Mouse (Mus musculus) heart, postnatal 10 days (tissue): Measurements from ENCODE around the gene Cux2. TPM values are rescaled to one million over a fixed set of nuclear protein-coding genes. Genes with fewer than 3 reads are reported as not detected.

ENCODE experiments used
- DNase-seq, 2 experiments: peaks; one replicate each; pipeline ENCODE4 v3.0.0; 2021
- intact Hi-C: fragments of 180-260 bp; cut with DNase I; formaldehyde crosslinking; loops from one replicate; pipeline ENCODE4 v1.15.1; 2025
- total RNA-seq, 2 experiments: library from RNA; stranded (reverse); gene quantifications; 2 replicates each; pipeline ENCODE4 v1.2.3; 2021

Cux2 gene
- total RNA-seq, 2 experiments from 2014 or later, result 13.1 to 17.5 TPM

DNA sequence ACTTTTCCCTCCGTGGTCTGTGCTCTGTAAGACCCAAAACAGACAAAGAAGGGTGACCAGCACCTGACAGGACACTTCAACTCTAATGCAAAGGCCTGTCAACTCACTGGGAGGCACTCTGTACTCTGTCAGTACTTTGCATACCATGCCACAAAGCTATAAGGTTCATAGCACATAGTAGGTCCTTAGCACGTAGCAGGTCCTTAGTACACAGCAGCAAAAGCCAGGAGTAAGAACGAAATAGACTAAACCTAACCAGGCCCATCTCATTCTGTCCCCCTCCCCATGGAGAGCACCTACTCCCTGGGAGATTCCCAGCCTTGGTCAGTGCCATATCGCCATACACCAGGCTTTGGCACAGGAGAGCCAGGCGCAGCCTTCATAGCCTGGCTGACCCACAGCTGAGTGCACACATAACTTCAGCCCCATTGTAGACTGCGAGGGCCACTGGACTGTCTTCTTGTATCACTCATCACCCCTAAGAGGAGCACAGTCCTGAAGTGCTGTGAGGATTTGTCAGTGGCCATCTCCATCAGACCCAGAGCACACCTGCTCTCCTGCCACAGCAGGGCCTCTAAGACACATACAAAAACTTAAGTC is 218.8 kb downstream of the Cux2 start:
- intact Hi-C loops, result no loop called here
- DNase-seq, result no peak

DNA sequence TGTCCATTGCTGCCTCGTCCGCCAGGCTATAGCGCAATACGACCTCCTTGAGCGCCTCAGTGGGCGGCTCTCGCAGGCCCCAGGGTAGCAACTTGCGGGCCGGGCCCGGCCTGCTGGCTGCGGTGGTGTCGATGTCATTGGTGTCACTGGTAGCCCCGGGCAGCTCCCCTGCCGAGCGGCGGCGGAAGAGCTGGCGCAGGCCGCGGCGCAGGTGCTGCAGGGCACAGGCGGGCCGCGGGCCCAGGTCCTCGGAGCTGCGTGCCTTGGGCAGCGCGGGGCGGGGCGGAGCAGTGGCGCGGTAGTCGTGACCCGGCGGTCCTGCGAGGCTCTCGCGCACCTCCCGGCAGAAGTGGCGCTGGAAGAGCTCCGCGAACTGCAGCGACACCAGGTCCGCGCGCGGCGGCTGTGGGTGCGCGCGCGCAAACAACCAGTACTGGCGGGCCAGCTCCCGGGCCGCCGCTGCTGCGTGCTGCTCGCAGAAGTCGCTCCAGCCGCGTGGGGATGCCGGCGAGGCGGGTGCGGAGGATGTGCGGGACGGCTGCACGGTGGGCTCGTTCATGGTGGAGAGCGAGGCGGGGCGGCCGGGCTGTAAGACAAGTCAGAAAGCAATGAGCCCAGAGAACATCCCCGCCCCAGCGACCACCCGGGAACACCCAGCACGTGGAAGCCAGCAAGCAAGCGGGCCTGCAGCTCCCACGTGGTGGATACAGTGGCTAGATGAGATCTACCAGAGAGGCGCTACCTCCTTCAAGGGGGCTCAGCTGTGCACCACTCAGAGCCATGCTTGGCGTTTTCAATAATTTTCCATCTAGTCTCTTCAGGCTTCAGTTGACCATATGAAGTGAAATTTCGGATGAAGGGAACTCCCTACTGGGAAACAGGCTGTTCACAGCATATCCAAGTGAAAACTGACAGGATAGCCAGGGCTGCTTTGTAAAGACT is 221.1 kb downstream of the Cux2 start:
- intact Hi-C loops, result no loop called here
- no peak for DNase-seq

GRCm38 (mm10) chr5:121827876-121828275 is 222.0 kb downstream of the Cux2 start:
- intact Hi-C loops, result no loop called here

GRCm38 (mm10) chr5:121825606-121826005 is 224.3 kb downstream of the Cux2 start:
- DNase-seq, result no peak
- intact Hi-C loops, result no loop called here

More at GRCm38 (mm10) chr5:121827876-121828275, 222.0 kb downstream of the Cux2 start:
- DNase-seq, result no peak

DNA sequence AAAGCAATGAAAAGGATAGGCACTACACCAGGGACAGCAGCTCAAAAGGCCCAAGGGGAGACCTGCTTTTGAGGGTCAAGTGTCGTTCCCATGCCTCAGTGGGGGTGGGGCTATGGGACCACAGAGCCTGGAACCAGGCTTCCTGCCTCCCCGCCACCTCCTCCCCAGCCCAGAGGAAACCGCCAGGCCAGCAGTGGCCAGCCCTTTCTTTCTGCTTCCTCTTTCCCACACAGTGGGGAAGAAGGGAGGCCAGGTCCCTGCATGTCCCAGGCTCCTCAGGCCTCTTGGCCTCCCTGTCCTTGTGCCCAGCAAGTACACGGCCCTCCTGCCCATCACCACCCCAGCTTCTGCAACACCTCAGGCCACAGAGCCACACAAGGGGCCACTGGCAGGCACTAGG is 225.8 kb downstream of the Cux2 start:
- peak; percentile 61 to 62 for DNase-seq
- intact Hi-C loops, result no loop called here

- intact Hi-C loops, result no loop called here
- no peak for DNase-seq
Observed at GRCm38 (mm10) chr5:121823668-121824067, 226.2 kb downstream of the Cux2 start.

GRCm38 (mm10) chr5:121822786-121823505 is 227.0 kb downstream of the Cux2 start:
- intact Hi-C loops, result no loop called here
- DNase-seq, result peak in 1 of 2 experiments; percentile 17

GRCm38 (mm10) chr5:121821552-121821951 is 228.3 kb downstream of the Cux2 start:
- DNase-seq, result peak in 1 of 2 experiments; percentile 19
- intact Hi-C loops, result no loop called here

DNA sequence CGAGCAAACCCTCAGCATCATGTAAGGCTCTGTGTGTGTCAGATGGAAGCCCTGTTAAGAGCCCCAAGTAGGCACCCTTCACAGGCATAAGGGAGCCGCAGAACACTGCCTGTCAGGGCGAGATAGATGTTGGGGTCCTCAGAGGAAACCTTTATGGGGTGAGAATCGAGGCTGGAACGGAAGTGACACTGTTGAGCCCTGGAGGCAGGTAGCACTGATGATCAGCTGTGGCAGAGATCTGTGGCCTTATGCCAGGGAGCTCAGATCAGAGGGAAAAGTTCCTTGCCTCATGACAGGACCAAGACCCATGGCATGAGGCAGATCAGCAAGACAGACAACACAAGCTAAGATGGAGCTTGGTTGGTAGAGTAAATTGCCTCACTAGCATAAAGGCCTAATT is 228.8 kb downstream of the Cux2 start:
- intact Hi-C loops, result no loop called here
- DNase-seq, result peak in 1 of 2 experiments; percentile 10

GRCm38 (mm10) chr5:121820657-121821056 is 229.2 kb downstream of the Cux2 start:
- peak in 1 of 2 experiments; percentile 8 for DNase-seq
- intact Hi-C loops, result no loop called here

GRCm38 (mm10) chr5:121820161-121820560 is 229.7 kb downstream of the Cux2 start:
- DNase-seq, result peak in 1 of 2 experiments; percentile 13
- intact Hi-C loops, result no loop called here

- no peak for DNase-seq
- intact Hi-C loops, result no loop called here
Observed at GRCm38 (mm10) chr5:121819559-121819958, 230.3 kb downstream of the Cux2 start.

DNA sequence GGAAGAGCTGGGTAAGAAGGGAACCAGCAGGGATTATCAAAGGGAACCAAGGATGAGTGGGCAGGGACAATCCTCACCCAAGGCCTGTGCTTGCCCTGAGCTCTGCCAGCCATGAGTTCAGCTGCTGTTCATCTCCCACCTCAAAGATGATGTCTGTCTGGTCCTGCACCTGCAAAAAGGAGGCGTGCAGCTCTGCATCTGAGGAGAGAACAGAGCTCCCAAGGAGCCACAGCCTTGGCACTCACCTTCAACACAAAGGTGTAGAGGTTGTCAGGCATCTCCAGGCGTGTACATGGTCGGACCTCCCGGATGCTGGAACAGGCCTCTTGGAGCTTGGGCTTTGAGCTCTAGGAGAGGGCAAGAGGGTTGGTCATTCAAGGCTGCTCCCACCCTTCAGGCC is 231.0 kb downstream of the Cux2 start:
- intact Hi-C loops, result no loop called here
- DNase-seq, result no peak

DNA sequence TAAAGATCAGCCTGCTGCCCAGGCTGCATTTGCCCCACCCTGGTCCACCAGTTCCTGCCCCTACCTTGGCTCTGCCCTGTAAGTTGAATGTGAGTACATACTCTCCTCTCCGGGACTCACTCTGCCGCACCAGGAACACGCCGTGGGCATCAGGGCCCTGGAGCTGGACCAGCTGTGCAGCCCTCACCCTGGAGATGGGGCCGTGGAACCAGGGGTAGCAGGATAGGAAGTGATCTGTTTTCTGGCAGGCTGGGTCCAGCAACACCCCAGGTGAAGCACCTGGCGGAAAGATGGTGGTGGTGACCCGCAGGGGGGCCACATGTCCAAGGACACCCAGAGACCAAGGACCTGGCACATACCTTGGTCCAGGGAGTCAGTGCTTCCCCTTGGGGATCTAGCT is 231.5 kb downstream of the Cux2 start:
- DNase-seq, result peak in 1 of 2 experiments; percentile 7
- intact Hi-C loops, result no loop called here

GRCm38 (mm10) chr5:121817551-121817950 is 232.4 kb downstream of the Cux2 start:
- no peak for DNase-seq
- intact Hi-C loops, result no loop called here

DNA sequence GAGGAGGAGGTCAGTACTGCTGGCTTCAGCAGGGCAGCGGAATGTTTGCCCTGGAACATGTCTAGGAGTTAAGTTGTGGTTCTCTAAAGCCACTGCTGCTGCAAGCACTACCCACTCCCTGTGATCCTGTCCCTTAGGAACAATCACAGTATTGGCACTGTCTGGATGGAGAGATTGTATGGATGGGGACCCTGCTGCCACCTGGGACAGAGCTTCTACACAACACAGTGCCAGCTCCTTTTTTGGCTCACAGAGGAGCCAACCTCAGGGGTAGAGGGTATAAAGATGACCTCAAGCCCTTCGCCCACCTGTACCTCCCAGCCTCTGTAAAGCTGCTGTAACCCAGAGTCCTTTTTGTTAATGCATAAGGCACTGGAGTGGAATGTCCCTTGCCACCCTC is 233.3 kb downstream of the Cux2 start:
- intact Hi-C loops, result no loop called here

DNA sequence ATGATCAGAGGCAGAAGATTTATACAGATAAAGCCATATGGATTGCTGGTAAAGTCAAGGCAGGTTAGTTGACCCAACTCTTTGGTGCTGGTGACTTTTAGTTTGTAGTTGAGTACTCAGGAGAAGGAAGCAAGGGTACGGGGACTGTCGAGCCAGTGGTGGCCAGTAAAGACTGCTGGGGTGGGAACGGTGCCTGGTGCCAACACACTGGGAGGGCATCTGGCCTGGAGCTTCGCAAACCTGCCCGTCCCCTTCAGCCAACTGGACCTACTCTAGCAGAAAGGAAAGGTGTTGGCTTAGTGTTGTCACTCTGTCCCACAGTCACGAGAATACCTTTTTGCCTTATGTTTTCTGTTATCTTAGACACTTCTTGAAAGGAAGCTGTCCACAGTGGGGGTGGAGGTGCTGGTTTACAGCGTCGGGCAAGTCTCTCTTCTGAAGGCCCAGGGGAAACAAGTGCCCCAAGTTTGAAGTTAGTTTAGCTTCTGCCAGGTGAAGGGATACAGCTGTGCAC is 234.0 kb downstream of the Cux2 start:
- no peak for DNase-seq
- intact Hi-C loops, result loop anchor here (2.0 kb wide), 1 partner anchor 27 kb away; no protein-coding TSS in a partner anchor

More for the DNA sequence above, 233.3 kb downstream of the Cux2 start:
- no peak for DNase-seq

DNA sequence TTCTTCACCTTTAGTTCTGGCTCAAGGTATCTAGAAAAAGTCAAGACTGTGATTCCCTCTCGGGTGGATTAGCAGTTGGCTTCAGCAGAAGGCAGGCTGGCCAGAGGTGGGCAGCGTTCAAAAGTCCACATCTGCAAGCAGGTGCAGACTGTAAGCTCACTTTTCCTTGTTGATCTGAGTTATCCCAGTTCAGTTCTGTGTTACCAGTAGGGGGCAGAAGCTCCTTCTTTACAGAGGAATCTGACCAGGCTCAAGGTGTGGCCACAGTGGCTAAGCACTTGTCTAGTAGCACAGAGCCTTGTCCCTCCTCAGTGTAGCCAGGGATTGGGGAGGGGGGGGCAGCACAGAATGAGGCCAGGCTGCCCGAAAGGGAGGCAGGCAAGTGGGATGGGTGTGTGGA is 234.8 kb downstream of the Cux2 start:
- DNase-seq, result peak; percentile 80 to 83
- intact Hi-C loops, result loop anchor here (2.0 kb wide), 1 partner anchor 28 kb away; no protein-coding TSS in a partner anchor

DNA sequence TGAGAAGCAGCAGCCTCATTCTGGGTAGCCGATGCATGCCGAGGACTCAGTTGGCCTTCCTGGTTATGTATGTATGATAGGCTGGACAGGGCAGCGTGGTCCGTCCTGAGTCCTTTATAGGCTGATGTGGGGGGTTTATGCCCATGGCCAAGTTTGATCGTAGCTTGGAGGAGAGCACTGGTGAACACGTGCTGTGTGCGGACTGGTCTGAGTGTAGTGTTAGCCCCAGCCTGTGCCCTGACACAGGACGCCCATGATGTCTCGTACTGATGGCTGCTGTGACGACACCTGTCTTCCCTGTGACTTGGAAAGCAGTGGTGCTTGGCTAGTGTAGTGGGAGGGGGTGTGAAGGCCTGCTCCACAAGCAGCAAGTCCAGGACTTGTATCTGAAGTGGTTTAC is 236.2 kb downstream of the Cux2 start:
- peak in 1 of 2 experiments; percentile 12 for DNase-seq
- intact Hi-C loops, result loop anchor here (2.0 kb wide), 1 partner anchor 29 kb away; no protein-coding TSS in a partner anchor

DNA sequence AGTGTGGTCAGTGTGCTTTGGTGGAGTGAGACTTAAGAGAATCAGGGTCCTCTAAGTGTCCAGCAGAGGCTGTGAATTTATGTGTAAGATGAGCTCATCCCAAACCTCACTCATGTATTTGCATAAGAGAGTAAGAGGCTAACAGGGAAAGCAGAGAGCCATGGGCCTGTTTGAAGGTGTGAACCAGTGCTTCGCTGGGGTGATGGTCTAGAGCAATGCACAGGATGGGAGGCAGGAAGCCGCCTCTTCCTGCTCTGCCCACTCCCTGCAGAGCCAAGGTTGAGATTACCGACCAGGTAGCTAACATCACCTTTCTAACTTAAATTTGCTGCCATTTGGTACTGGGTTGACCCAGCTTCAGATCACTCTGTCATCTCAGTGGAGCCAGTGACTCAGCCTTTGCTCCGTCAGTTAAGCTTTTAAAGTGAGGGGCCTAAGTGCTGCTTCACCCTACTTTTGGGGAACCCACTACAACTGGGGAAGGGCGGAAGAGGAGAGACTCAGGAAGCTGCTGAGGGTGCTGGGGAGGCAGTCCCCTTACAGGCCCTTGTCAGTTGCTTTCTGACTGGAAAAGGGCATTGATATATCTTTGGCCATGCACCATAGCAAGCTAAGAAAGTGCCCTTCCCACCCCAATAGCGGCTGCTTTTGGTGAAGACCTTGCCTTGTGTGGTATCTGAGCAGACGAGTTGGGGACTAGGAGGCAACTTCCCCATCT is 237.2 kb downstream of the Cux2 start:
- DNase-seq, result no peak
- intact Hi-C loops, result no loop called here
